Mouse (Mus musculus): ENCODE results near the gene Nudt14.

GRCm38 (mm10) chr12:112987877-112988276, 46.0 kb upstream of the Nudt14 start:
- TF ChIP-seq CTCF (IDR thresholded peaks at IDR 0.05; ENCODE audit: low read depth) (peak; percentile 69), EP300 (IDR thresholded peaks at IDR 0.05; ENCODE audit: low read depth) (no peak)
